Mouse (Mus musculus) neutrophil, adult 59 days (primary cell): ENCODE results near the gene Gpr141. TPM values are rescaled to one million over a fixed set of nuclear protein-coding genes. Genes with fewer than 3 reads are reported as not detected.

Experiments
- total RNA-seq, 2 experiments: library from RNA; stranded (reverse); gene quantifications; 1 replicate in 1 of 2; 2 replicates in 1 of 2; pipeline ENCODE4 v1.2.4; 2023

Gpr141 gene
- 100 to 1,000 TPM; 127 to 136 TPM for total RNA-seq

GRCm38 (mm10) chr13:19824071-19824470 is at the start of gene Gpr141:
TSS of gene Gpr141 (minus strand) at chr13:19824257.

Other genes with a start within 250 kb of the Gpr141 start
- gene Epdr1, start 204.3 kb downstream of the Gpr141 start, total RNA-seq: 1 to 10 TPM; 2.2 to 2.4 TPM
- under 1 TPM; 0.29 to 0.47 TPM for gene Sfrp4, start 201.2 kb downstream of the Gpr141 start, total RNA-seq
- gene Nme8, start 126.5 kb downstream of the Gpr141 start, total RNA-seq: under 1 TPM in 1 of 2 experiments, not detected in 1; 0.20 TPM